Mouse (Mus musculus) heart, postnatal 0 days (tissue): ENCODE measurements around the gene Apol7e.
"Not testable (repeated sequence)": the region's sequence is repeated elsewhere in the genome, so short reads cannot be mapped to it uniquely, and the experiment has no call there.

ENCODE experiments used
- CTCF ChIP-seq: IDR thresholded peaks from 2 replicates; pipeline ENCODE4 v1.5.1; 2016; ENCODE audit warnings: antibody characterized with exemption, control low read depth, low read depth
- EP300 ChIP-seq: IDR thresholded peaks from 2 replicates; pipeline ENCODE4 v1.6.1; 2016; ENCODE audit warnings: antibody characterized with exemption, low read depth

- not testable (repeated sequence) for TF ChIP-seq CTCF, EP300
Measured at GRCm38 (mm10) chr15:77741556-77741955, 42.9 kb downstream of the Apol7e start.
